Mouse (Mus musculus): ENCODE results near the gene Cd47.
A peak's percentile ranks its signal among the peaks of the same experiment; 100 is the strongest.

DNA sequence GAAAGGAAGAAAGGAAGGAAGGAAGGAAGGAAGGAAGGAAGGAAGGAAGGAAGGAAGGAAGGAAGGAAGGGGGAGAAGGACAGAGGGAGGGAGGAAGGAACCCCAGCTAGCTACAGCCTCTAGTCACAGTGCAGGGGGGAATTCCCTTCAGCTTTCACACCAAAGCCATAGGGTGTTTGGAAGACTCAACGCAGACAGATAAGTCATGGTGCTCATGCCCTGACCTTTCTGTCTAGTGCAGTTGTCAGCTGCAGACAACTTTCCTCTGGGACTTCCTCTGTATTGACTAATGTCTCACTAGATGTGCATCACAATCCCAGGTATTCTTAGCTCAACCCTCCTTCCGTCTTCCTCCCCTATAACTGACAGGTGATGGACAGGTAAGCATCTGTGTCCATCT is 3.4 kb upstream of the Cd47 start:
- TF ChIP-seq CHD2 (IDR thresholded peaks at IDR 0.05; ENCODE audit: low read length), result no peak
- no peak for TF ChIP-seq NELFE (IDR thresholded peaks at IDR 0.05; ENCODE audit: low read depth, low read length)
- TF ChIP-seq HCFC1 (IDR thresholded peaks at IDR 0.05; ENCODE audit: low read depth, low read length), result no peak
- no peak for TF ChIP-seq MXI1 (IDR thresholded peaks at IDR 0.05; ENCODE audit: low read depth, low read length)
- no peak for TF ChIP-seq CTCF (conservative IDR thresholded peaks at IDR 0.05 in 1 of 2, IDR thresholded peaks at IDR 0.05 in 1 of 2; ENCODE audit: low read depth in 2 of 2, low read length in 2 of 2)
- no peak for TF ChIP-seq POLR2A (IDR thresholded peaks at IDR 0.05; ENCODE audit: low read depth, low read length)
- no peak for TF ChIP-seq USF1 (IDR thresholded peaks at IDR 0.05; ENCODE audit: low read depth, low read length)
- peak; percentile 67; the same call in 1 of the 2 replicates for TF ChIP-seq BHLHE40 (IDR thresholded peaks at IDR 0.05; ENCODE audit: low read depth, low read length)
- TF ChIP-seq NRF1 (IDR thresholded peaks at IDR 0.05; ENCODE audit: low read depth, low read length), result no peak
- no peak for TF ChIP-seq POLR2AphosphoS2 (IDR thresholded peaks at IDR 0.05; ENCODE audit: low read depth, low read length)
